ENCODE assay signal across 8 mouse cellular contexts in the genomic region with DNA sequence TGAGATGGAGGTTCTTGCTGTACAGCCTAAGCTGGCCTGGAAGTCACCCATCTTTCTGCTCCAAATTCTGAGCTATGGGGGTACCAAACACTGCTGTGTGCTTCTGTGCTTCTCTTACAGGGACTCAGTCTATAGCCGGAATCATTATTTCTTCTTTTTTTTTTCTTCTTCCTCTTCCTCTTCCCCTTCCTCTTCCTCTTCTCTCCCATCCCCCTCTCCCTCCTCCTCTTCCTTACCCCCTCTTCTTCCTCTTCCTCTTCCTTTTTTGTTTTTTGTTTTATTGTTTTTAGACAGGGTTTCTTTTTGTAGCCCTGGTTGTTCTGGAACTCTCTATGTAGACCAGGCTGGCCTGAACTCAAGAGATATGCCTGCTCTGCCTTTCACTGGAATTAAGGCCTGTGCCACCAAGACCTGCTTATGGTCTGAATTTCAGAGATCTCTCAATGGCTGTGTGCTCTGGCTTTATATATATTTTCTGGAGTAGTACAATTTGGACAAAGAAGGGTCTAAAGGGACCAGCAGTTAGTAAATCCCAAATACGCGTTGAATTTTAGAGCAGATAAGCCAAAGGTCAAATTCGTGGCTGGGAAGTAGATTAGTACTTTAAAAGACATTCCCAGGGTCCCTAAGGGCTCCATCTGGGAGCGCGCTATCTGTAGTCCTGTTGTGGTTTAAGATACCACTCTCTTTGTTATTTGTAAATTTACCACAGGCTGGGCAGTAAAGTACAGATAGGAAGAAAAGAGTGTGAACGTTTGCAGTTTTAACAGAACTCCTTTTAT. TPM values are rescaled to one million over a fixed set of nuclear protein-coding genes. Genes with fewer than 3 reads are reported as not detected.
A peak's percentile ranks its signal among the peaks of the same experiment; 100 is the strongest.
DNase-seq lines count a peak whose midpoint lies in the region; ATAC-seq and TF ChIP-seq lines count a peak whose summit lies in the region.

No protein-coding gene starts in this region.

- ATAC-seq in liver, embryonic 12.5 days: no peak

- no peak overlapping the region; the same call in 1 of the 2 replicates for H3K27ac ChIP-seq in thymus, adult 2 months (ENCODE audit: control insufficient read depth, insufficient read depth, low read length)
- H3K27ac ChIP-seq in liver, embryonic 12.5 days: peak overlapping the region; percentile 96

- no peak for TF ChIP-seq POLR2A in thymus, adult 2 months (IDR thresholded peaks at IDR 0.05; ENCODE audit: control insufficient read depth, extremely low read depth, insufficient read depth, low read length, poor library complexity)

- peak; percentile 14 for DNase-seq in embryo, embryonic 11 days
- DNase-seq in embryo, embryonic 10 days (ENCODE audit: low spot score): no peak
- peak; percentile 3 for DNase-seq in thymus, adult 2 months
- no peak for DNase-seq in thymus, postnatal 4 days
- peak; percentile 49 for DNase-seq in yolk sac, embryonic 10.5 days (ENCODE audit: low spot score)
- no peak for DNase-seq in urinary bladder, postnatal 10 days (ENCODE audit: low spot score)
- no peak for DNase-seq in lung, postnatal 10 days

- no peaks in the 10 kb centered on the region for H3K27me3 ChIP-seq in thymus, adult 2 months (ENCODE audit: control insufficient read depth, insufficient read depth, low read length)
- H3K27me3 ChIP-seq in liver, embryonic 12.5 days (replicated peaks): no peaks in the 10 kb centered on the region

- H3K4me1 ChIP-seq in thymus, adult 2 months (replicated peaks; ENCODE audit: control insufficient read depth, insufficient read depth, low read length): peaks cover 3% of the 10 kb centered on the region; the same call in 1 of the 2 replicates
- H3K4me1 ChIP-seq in liver, embryonic 12.5 days: peaks cover 19% of the 10 kb centered on the region

- no peaks in the 10 kb centered on the region for H3K9me3 ChIP-seq in liver, embryonic 12.5 days (replicated peaks)

- peak overlapping the region; percentile 99 for H3K9ac ChIP-seq in liver, embryonic 12.5 days

- H3K4me3 ChIP-seq in thymus, adult 2 months (ENCODE audit: control insufficient read depth, insufficient read depth, low read length): no peak overlapping the region
- peak overlapping the region; percentile 93 for H3K4me3 ChIP-seq in liver, embryonic 12.5 days

- 78% methylated on average over 7 of the region's 7 CpGs for WGBS in thymus, adult 2 months
- 22% methylated on average over 7 of the region's 7 CpGs for WGBS in liver, embryonic 12.5 days (ENCODE audit: insufficient replicate concordance)

- TF ChIP-seq CTCF in thymus, adult 2 months (IDR thresholded peaks at IDR 0.05; ENCODE audit: borderline replicate concordance, control insufficient read depth, extremely low read depth, insufficient read depth, low read length, poor library complexity): no peak

- peak overlapping the region; percentile 78 for H3K4me2 ChIP-seq in liver, embryonic 12.5 days

- no peaks in the 10 kb centered on the region for H3K36me3 ChIP-seq in thymus, adult 2 months (ENCODE audit: control insufficient read depth, insufficient read depth, low read length)
- peaks cover 21% of the 10 kb centered on the region for H3K36me3 ChIP-seq in liver, embryonic 12.5 days

RNA-seq across cellular contexts. Expression of a gene that starts 1.0 kb away (rescaled TPM):
- 11.7 and 14.2 TPM in 2 replicates for polyA plus RNA-seq in thymus, adult 2 months (2012; rRNA removed)
- 327 and 339 TPM in 2 replicates for polyA plus RNA-seq in liver, embryonic 12.5 days (2016; fragmentation: Nextera tagmentation; extraction: Ambion mirVana)

RNA-seq across cellular contexts. Expression of a gene that starts 35.9 kb away (rescaled TPM):
- polyA plus RNA-seq in thymus, adult 2 months (2012; rRNA removed): 479 and 508 TPM in 2 replicates
- 6.3 and 6.6 TPM in 2 replicates for polyA plus RNA-seq in liver, embryonic 12.5 days (2016; fragmentation: Nextera tagmentation; extraction: Ambion mirVana)

Comparison
In these comparisons a context has a peak if more than half of its experiments do, and no peak if none do; other contexts are left out.
1. DNase-seq: peak in embryo, embryonic 11 days (single experiment), thymus, adult 2 months (single experiment) and yolk sac, embryonic 10.5 days (single experiment); none in embryo, embryonic 10 days (single experiment), thymus, postnatal 4 days (single experiment), urinary bladder, postnatal 10 days (single experiment) and lung, postnatal 10 days (single experiment).
2. RNA of a gene that starts 1.0 kb away (polyA plus RNA-seq): 327 to 339 TPM in liver, embryonic 12.5 days; 11.7 to 14.2 TPM in thymus, adult 2 months; every median in the first group is over 10 times any median in the second.
3. RNA of a gene that starts 35.9 kb away (polyA plus RNA-seq): 479 to 508 TPM in thymus, adult 2 months; 6.3 to 6.6 TPM in liver, embryonic 12.5 days; every median in the first group is over 10 times any median in the second.